Mouse (Mus musculus): ENCODE measurements around the gene Ttc30b.
"Not testable (repeated sequence)": the region's sequence is repeated elsewhere in the genome, so short reads cannot be mapped to it uniquely, and the experiment has no call there.

- TF ChIP-seq POLR2A (IDR thresholded peaks at IDR 0.05; ENCODE audit: insufficient read length, low read depth); TCF12 (IDR thresholded peaks at IDR 0.05; ENCODE audit: insufficient read depth, poor library complexity, severe bottlenecking); USF1 (IDR thresholded peaks at IDR 0.05; ENCODE audit: low read depth); E2F4 (IDR thresholded peaks at IDR 0.05; ENCODE audit: insufficient read depth): not testable (repeated sequence)
Measured at GRCm38 (mm10) chr2:75976070-75976469, 37.7 kb upstream of the Ttc30b start.

Measured in myocyte (in vitro differentiated cells).